Mouse (Mus musculus) lung, embryonic 15.5 days (tissue): ENCODE measurements around the gene Clcnkb. TPM values are rescaled to one million over a fixed set of nuclear protein-coding genes. Genes with fewer than 3 reads are reported as not detected.

Experiments used
- ATAC-seq: fragments of 200-750 bp; cut with Nextera tagmentation; 2 replicates; pipeline ENCODE4 v1.8.0; 2017; ENCODE audit warnings: moderate number of reproducible peaks, borderline replicate concordance; ENCODE audit not compliant: low FRiP score, low TSS enrichment; ENCODE audit errors: extremely low read depth
- H3K27ac ChIP-seq: fragments of 300-500 bp; sonication (generic); 2 replicates; pipeline ENCODE4 v1.5.1; 2015; ENCODE audit warnings: moderate library complexity, mild to moderate bottlenecking, inconsistent platforms
- H3K27me3 ChIP-seq: fragments of 300-500 bp; sonication (generic); 2 replicates; pipeline ENCODE4 v1.6.1; 2015; ENCODE audit warnings: inconsistent platforms
- H3K36me3 ChIP-seq: fragments of 300-500 bp; sonication (generic); 2 replicates; pipeline ENCODE4 v1.6.1; 2015; ENCODE audit warnings: inconsistent platforms
- H3K4me1 ChIP-seq: fragments of 300-500 bp; sonication (generic); 2 replicates; pipeline ENCODE4 v1.6.1; 2015; ENCODE audit warnings: inconsistent platforms
- H3K4me2 ChIP-seq: fragments of 300-500 bp; sonication (generic); 2 replicates; pipeline ENCODE4 v1.6.1; 2015; ENCODE audit warnings: inconsistent platforms, mild to moderate bottlenecking, moderate library complexity
- H3K4me3 ChIP-seq: fragments of 300-500 bp; sonication (generic); 2 replicates; pipeline ENCODE4 v1.5.1; 2015; ENCODE audit warnings: mild to moderate bottlenecking, inconsistent platforms
- H3K9ac ChIP-seq: fragments of 300-500 bp; sonication (generic); 2 replicates; pipeline ENCODE4 v1.6.1; 2015; ENCODE audit warnings: inconsistent platforms
- H3K9me3 ChIP-seq: fragments of 300-500 bp; sonication (generic); 2 replicates; pipeline ENCODE4 v1.6.1; 2016; ENCODE audit warnings: inconsistent platforms
- WGBS: fragments of 180-500 bp; shearing (Covaris S2); methylation state at CpG from one replicate; pipeline ENCODE4 v1.1.7; 2015; 5-methylcytosine and 5-hydroxymethylcytosine counted together
- polyA plus RNA-seq: library from polyadenylated mRNA; unstranded; fragments of >200 nt; fragmentation: Nextera tagmentation; extraction: Ambion mirVana; gene quantifications from 2 replicates; pipeline ENCODE4 v1.2.1, GENCODE M21; 2015

Clcnkb gene
- polyA plus RNA-seq, 1 experiment from 2014 or later: not detected

GRCm38 (mm10) chr4:141365126-141365525 lies 50.7 kb downstream of the Clcnkb start:
- H3K4me3 ChIP-seq: no peak overlapping the region
- H3K9me3 ChIP-seq: no peaks in the 10 kb centered on the region
- peaks cover 50% of the 10 kb centered on the region for H3K27me3 ChIP-seq
- H3K4me1 ChIP-seq: peaks cover 23% of the 10 kb centered on the region
- ATAC-seq: no peak
- no peak overlapping the region for H3K9ac ChIP-seq
- WGBS: 60% methylated on average over 8 of the region's 8 CpGs
- no peak overlapping the region for H3K27ac ChIP-seq
- H3K36me3 ChIP-seq: no peaks in the 10 kb centered on the region
- no peak overlapping the region for H3K4me2 ChIP-seq

- Histone ChIP-seq H3K9ac (no peak overlapping the region), H3K4me1 (peaks cover 26% of the 10 kb centered on the region; the same call in 1 of the 2 replicates), H3K27me3 (peaks cover 40% of the 10 kb centered on the region), H3K27ac (peak overlapping the region; percentile 15; the same call in 1 of the 2 replicates), H3K9me3 (no peaks in the 10 kb centered on the region), H3K4me3 (no peak overlapping the region), H3K36me3 (no peaks in the 10 kb centered on the region), H3K4me2 (no peak overlapping the region)
- 26% methylated on average over 11 of the region's 11 CpGs for WGBS
- no peak; the same call in 1 of the 2 replicates for ATAC-seq
Observed at GRCm38 (mm10) chr4:141362937-141363548, 52.8 kb downstream of the Clcnkb start.

- peaks cover 21% of the 10 kb centered on the region; the same call in 1 of the 2 replicates for H3K4me1 ChIP-seq
- H3K27ac ChIP-seq: no peak overlapping the region
- peaks cover 19% of the 10 kb centered on the region for H3K27me3 ChIP-seq
- no peaks in the 10 kb centered on the region for H3K9me3 ChIP-seq
- no peak overlapping the region for H3K4me2 ChIP-seq
- 40% methylated on average over 7 of the region's 7 CpGs for WGBS
- no peaks in the 10 kb centered on the region for H3K36me3 ChIP-seq
- no peak for ATAC-seq
- no peak overlapping the region for H3K9ac ChIP-seq
- no peak overlapping the region for H3K4me3 ChIP-seq
Observed at GRCm38 (mm10) chr4:141360846-141361245, 55.0 kb downstream of the Clcnkb start.

- peaks cover 22% of the 10 kb centered on the region for H3K4me1 ChIP-seq
- 82% methylated on average over 6 of the region's 6 CpGs for WGBS
- no peak overlapping the region for H3K9ac ChIP-seq
- H3K27me3 ChIP-seq: peaks cover 2% of the 10 kb centered on the region; the same call in 1 of the 2 replicates
- H3K27ac ChIP-seq: 0 out of 2 replicates have a peak overlapping the region, but pooled peaks have one; percentile 29
- no peaks in the 10 kb centered on the region for H3K9me3 ChIP-seq
- H3K4me3 ChIP-seq: no peak overlapping the region
- no peaks in the 10 kb centered on the region for H3K36me3 ChIP-seq
- no peak overlapping the region for H3K4me2 ChIP-seq
- no peak for ATAC-seq
Observed at GRCm38 (mm10) chr4:141359222-141359621, 56.6 kb downstream of the Clcnkb start.

DNA sequence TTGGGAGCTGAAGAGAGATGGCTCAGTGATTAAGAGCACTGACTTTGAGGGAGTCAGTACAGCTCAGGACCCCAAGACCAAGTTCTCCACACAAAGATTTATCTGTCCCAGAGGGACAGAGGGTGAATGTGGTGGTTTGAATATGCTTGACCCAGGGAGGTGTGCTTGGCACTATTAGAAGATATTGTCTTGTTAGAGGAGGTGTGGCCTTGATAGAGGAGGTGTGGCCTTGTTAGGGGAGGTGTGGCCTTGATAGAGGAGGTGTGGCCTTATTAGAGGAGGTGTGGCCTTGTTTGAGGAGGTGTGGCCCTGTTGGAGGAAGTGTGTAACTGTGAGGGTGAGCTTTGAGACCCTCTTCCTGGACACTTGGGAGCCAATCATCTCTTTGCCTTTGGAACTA lies 58.0 kb downstream of the Clcnkb start:
- Histone ChIP-seq H3K27ac (no peak overlapping the region), H3K27me3 (no peaks in the 10 kb centered on the region), H3K9ac (no peak overlapping the region), H3K4me3 (no peak overlapping the region), H3K9me3 (no peaks in the 10 kb centered on the region), H3K36me3 (no peaks in the 10 kb centered on the region), H3K4me2 (no peak overlapping the region), H3K4me1 (peaks cover 26% of the 10 kb centered on the region)
- no peak for ATAC-seq

Other genes with a start within 250 kb of the Clcnkb start
- 5.9 and 6.0 TPM in 2 replicates for gene Rsg1, start 202.1 kb downstream of the Clcnkb start, polyA plus RNA-seq
- gene Arhgef19, start 176.5 kb downstream of the Clcnkb start, polyA plus RNA-seq: 19.2 and 20.5 TPM in 2 replicates
- 10.8 and 11.0 TPM in 2 replicates for gene Epha2, start 114.8 kb downstream of the Clcnkb start, polyA plus RNA-seq
- 3.1 and 3.6 TPM in 2 replicates for gene Fam131c, start 47.8 kb downstream of the Clcnkb start, polyA plus RNA-seq
- gene Clcnka, start 17.3 kb downstream of the Clcnkb start, polyA plus RNA-seq: 0.19 and 0.54 TPM in 2 replicates
- 3.2 and 4.8 TPM in 2 replicates for gene Hspb7, start 4.8 kb upstream of the Clcnkb start, polyA plus RNA-seq
- not detected in 2 replicates for gene Srarp, start 20.1 kb upstream of the Clcnkb start, polyA plus RNA-seq
- gene Zbtb17, start 28.6 kb upstream of the Clcnkb start, polyA plus RNA-seq: 33.1 and 36.4 TPM in 2 replicates
- gene Spen, start 122.6 kb upstream of the Clcnkb start, polyA plus RNA-seq: 9.1 and 10.3 TPM in 2 replicates
- gene Fblim1, start 190.1 kb upstream of the Clcnkb start, polyA plus RNA-seq: 73.5 TPM in 2 replicates
- 0.49 and 0.58 TPM in 2 replicates for gene Tmem82, start 202.6 kb upstream of the Clcnkb start, polyA plus RNA-seq
- 0.05 and 0.09 TPM in 2 replicates for gene Slc25a34, start 207.8 kb upstream of the Clcnkb start, polyA plus RNA-seq
- gene Plekhm2, start 248.9 kb upstream of the Clcnkb start, polyA plus RNA-seq: 5.5 and 6.2 TPM in 2 replicates